Mouse (Mus musculus) limb, embryonic 15.5 days (tissue): ENCODE measurements around the gene Ppib. TPM values are rescaled to one million over a fixed set of nuclear protein-coding genes. Genes with fewer than 3 reads are reported as not detected.

ENCODE experiments used
- ATAC-seq: fragments of 200-750 bp; cut with Nextera tagmentation; 2 replicates; pipeline ENCODE4 v1.8.0; 2017; ENCODE audit warnings: low read depth, moderate TSS enrichment; ENCODE audit not compliant: insufficient number of reproducible peaks, low FRiP score, low TSS enrichment
- H3K27ac ChIP-seq: fragments of 300-500 bp; sonication (generic); 2 replicates; pipeline ENCODE4 v1.5.1; 2015; ENCODE audit warnings: moderate library complexity, mild to moderate bottlenecking, inconsistent platforms
- H3K27me3 ChIP-seq: fragments of 300-500 bp; sonication (generic); 2 replicates; pipeline ENCODE4 v1.6.1; 2015; ENCODE audit warnings: inconsistent platforms
- H3K36me3 ChIP-seq: fragments of 300-500 bp; sonication (generic); 2 replicates; pipeline ENCODE4 v1.6.1; 2015; ENCODE audit warnings: inconsistent platforms
- H3K4me1 ChIP-seq: fragments of 300-500 bp; sonication (generic); 2 replicates; pipeline ENCODE4 v1.6.1; 2015; ENCODE audit warnings: inconsistent platforms
- H3K4me2 ChIP-seq: fragments of 300-500 bp; sonication (generic); 2 replicates; pipeline ENCODE4 v1.6.1; 2015; ENCODE audit warnings: mild to moderate bottlenecking, inconsistent platforms
- H3K4me3 ChIP-seq: fragments of 300-500 bp; sonication (generic); 2 replicates; pipeline ENCODE4 v1.5.1; 2015; ENCODE audit warnings: mild to moderate bottlenecking, inconsistent platforms
- H3K9ac ChIP-seq: fragments of 300-500 bp; sonication (generic); 2 replicates; pipeline ENCODE4 v1.6.1; 2015; ENCODE audit warnings: inconsistent platforms
- H3K9me3 ChIP-seq: fragments of 300-500 bp; sonication (generic); 2 replicates; pipeline ENCODE4 v1.6.1; 2016; ENCODE audit warnings: inconsistent platforms
- WGBS: fragments of 180-500 bp; shearing (Covaris S2); methylation state at CpG from one replicate; pipeline ENCODE4 v1.1.7; 2015; 5-methylcytosine and 5-hydroxymethylcytosine counted together
- polyA plus RNA-seq: library from polyadenylated mRNA; unstranded; fragments of >200 nt; fragmentation: Nextera tagmentation; extraction: Ambion mirVana; gene quantifications from 2 replicates; pipeline ENCODE4 v1.2.1, GENCODE M21; 2015

Ppib gene
- polyA plus RNA-seq, 1 experiment from 2014 or later = 775 TPM

- Histone ChIP-seq H3K9ac (no peak overlapping the region), H3K27me3 (no peaks in the 10 kb centered on the region), H3K9me3 (no peaks in the 10 kb centered on the region), H3K4me2 (no peak overlapping the region), H3K4me3 (no peak overlapping the region), H3K36me3 (peaks cover 78% of the 10 kb centered on the region), H3K4me1 (no peaks in the 10 kb centered on the region), H3K27ac (no peak overlapping the region)
- 92% methylated on average over 4 of the region's 4 CpGs for WGBS
- ATAC-seq = no peak
These were observed 44.6 kb downstream of the Ppib start for GRCm38 (mm10) chr9:66104601-66105000.

DNA sequence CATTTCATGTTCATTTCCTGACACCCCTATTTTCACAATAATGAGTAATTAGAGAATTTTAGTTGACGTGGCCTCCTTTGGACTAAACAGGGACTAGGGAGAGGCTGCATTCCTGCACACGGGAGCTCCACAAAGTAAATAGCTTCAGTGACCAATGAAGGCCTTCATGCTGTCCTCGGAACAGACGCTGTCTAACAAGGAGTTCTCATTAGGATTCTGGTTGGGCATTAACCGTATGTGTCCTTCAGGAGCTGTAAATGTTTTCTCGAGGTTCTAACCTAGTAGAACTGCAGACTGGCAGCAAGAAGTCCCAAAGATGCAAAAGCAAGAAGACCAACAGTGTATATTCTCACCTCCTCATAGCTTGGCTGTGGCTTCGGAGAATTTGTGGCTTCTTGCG, 45.1 kb downstream of the Ppib start:
- H3K27ac ChIP-seq = no peak overlapping the region
- H3K9me3 ChIP-seq = no peaks in the 10 kb centered on the region
- no peaks in the 10 kb centered on the region for H3K4me1 ChIP-seq
- H3K4me3 ChIP-seq = no peak overlapping the region
- H3K36me3 ChIP-seq = peaks cover 78% of the 10 kb centered on the region
- H3K9ac ChIP-seq = no peak overlapping the region
- no peaks in the 10 kb centered on the region for H3K27me3 ChIP-seq
- no peak overlapping the region for H3K4me2 ChIP-seq
- 86% methylated on average over 8 of the region's 8 CpGs for WGBS
- no peak for ATAC-seq

DNA sequence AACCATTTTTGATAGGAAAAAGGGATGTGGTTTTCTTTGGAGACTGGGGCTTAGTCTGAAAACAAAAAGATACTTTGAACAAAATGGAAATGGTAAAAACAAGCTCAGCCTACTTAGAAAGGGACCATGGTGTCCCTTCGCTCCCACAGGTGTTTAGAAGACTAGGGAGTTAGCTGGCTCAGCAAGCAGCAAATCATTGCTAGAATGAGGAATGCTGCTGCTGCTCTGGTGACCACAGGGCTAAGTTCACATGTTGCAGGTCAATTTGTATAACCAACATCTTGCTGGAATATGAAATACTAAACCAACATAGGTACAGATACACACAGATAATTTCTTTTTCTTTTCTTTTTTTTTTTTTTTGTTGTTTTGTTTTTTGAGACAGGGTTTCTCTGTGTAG, 49.6 kb downstream of the Ppib start:
- H3K9me3 ChIP-seq = no peaks in the 10 kb centered on the region
- H3K4me1 ChIP-seq = no peaks in the 10 kb centered on the region
- no peak overlapping the region for H3K4me3 ChIP-seq
- WGBS = 100% methylated on average over 1 of the region's 1 CpGs
- no peak for ATAC-seq
- H3K36me3 ChIP-seq = peaks cover 53% of the 10 kb centered on the region
- no peak overlapping the region for H3K27ac ChIP-seq
- H3K9ac ChIP-seq = no peak overlapping the region
- H3K27me3 ChIP-seq = no peaks in the 10 kb centered on the region
- no peak overlapping the region for H3K4me2 ChIP-seq

DNA sequence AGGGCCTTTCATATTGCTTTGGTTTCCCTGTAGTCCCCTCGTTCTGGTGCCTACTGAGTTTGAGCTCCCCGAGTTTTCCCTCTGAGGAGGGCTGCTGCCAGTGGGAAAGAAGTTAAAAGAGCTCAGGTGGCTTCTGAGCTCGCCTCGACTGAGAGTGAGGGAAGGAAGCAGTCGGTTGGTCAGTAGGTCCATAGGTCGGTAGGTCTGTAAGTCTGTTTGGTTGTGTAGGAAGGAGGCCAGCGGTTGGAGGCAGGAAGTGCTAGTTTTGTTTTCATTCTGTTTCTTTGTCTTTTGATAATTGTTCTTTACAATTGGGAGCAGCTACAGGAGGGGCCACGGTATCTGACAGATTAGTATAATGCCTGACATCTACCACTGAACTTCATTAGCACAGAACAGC, 50.1 kb downstream of the Ppib start:
- Histone ChIP-seq H3K27me3 (no peaks in the 10 kb centered on the region), H3K4me2 (no peak overlapping the region), H3K4me3 (no peak overlapping the region), H3K27ac (no peak overlapping the region), H3K9me3 (no peaks in the 10 kb centered on the region), H3K9ac (no peak overlapping the region), H3K4me1 (no peaks in the 10 kb centered on the region), H3K36me3 (peaks cover 47% of the 10 kb centered on the region)
- 66% methylated on average over 8 of the region's 8 CpGs for WGBS
- no peak for ATAC-seq

GRCm38 (mm10) chr9:66110611-66111379, 50.8 kb downstream of the Ppib start:
- Histone ChIP-seq H3K9me3 (no peaks in the 10 kb centered on the region), H3K27ac (0 out of 2 replicates have a peak overlapping the region, but pooled peaks have one; percentile 4)
- ATAC-seq = no peak

DNA sequence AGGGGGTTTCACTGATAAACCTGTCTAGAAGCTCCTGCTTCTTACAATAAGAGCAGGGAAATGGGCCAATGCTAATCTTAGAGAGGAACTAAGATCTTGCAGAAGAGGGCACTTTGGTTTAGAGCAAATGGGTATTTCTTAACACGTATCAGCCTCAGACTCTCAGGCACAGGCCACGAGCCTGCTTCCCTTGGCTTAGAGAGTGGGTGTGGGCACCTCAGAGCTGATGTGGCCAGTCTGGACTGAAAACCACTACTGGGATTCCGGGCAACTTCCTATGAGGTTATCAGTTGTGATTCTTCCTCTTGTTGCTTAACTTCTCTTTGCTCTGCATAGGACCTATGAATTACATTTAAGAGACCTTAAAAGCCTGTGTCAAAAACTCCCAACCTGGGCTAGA, 54.3 kb downstream of the Ppib start:
- Histone ChIP-seq H3K4me1 (no peaks in the 10 kb centered on the region; the same call in 1 of the 2 replicates), H3K4me3 (no peak overlapping the region), H3K36me3 (peaks cover 11% of the 10 kb centered on the region), H3K4me2 (no peak overlapping the region), H3K27me3 (no peaks in the 10 kb centered on the region), H3K9ac (no peak overlapping the region), H3K9me3 (no peaks in the 10 kb centered on the region), H3K27ac (no peak overlapping the region)
- ATAC-seq = no peak
- WGBS = 92% methylated on average over 3 of the region's 3 CpGs

More at GRCm38 (mm10) chr9:66110611-66111379, 50.8 kb downstream of the Ppib start:
- Histone ChIP-seq H3K4me1 (no peaks in the 10 kb centered on the region), H3K27me3 (no peaks in the 10 kb centered on the region), H3K4me2 (no peak overlapping the region), H3K9ac (no peak overlapping the region), H3K4me3 (no peak overlapping the region), H3K36me3 (peaks cover 40% of the 10 kb centered on the region)
- WGBS = 57% methylated on average over 8 of the region's 8 CpGs

Other genes starting within 250 kb of the Ppib start
- 5.7 and 6.9 TPM in 2 replicates for gene Zfp609, start 232.7 kb upstream of the Ppib start, polyA plus RNA-seq
- 126 and 135 TPM in 2 replicates for gene Pclaf, start 170.0 kb upstream of the Ppib start, polyA plus RNA-seq
- 34.9 and 35.7 TPM in 2 replicates for gene Trip4, start 151.4 kb upstream of the Ppib start, polyA plus RNA-seq
- gene Csnk1g1, start 151.3 kb upstream of the Ppib start, polyA plus RNA-seq = 15.0 and 17.7 TPM in 2 replicates
- gene Snx22, start 9.5 kb downstream of the Ppib start, polyA plus RNA-seq = 2.7 and 4.5 TPM in 2 replicates
- 115 and 128 TPM in 2 replicates for gene Snx1, start 66.4 kb downstream of the Ppib start, polyA plus RNA-seq
- gene Ciao2a, start 66.4 kb downstream of the Ppib start, polyA plus RNA-seq = 133 and 134 TPM in 2 replicates
- gene Dapk2, start 98.0 kb downstream of the Ppib start, polyA plus RNA-seq = 4.6 and 6.5 TPM in 2 replicates